In genomic region chr13:34873801-34874681, GRCm38 (mm10) we compare ENCODE assay signal across 8 mouse cellular contexts. TPM values are rescaled to one million over a fixed set of nuclear protein-coding genes. Genes with fewer than 3 reads are reported as not detected.
A peak's percentile ranks its signal among the peaks of the same experiment; 100 is the strongest.
DNase-seq lines count a peak whose midpoint lies in the region; ATAC-seq and TF ChIP-seq lines count a peak whose summit lies in the region.

No protein-coding gene starts in this region.

- in situ Hi-C loops in ES-E14 (cut with MboI; ENCODE audit: low sequenced_read_pairs in 2 of 2, unreplicated experiment in 2 of 2), result no loop called here

- intact Hi-C loops in heart, postnatal 25 days (cut with DNase I), result loop anchor here (10.0 kb wide), 4 partner anchors 121 to 871 kb away; partner anchors contain the start of genes Slc22a23 and Tubb2a

- peak; percentile 76; the same call in 1 of the 2 replicates for TF ChIP-seq POLR2A in lung, adult 2 months (IDR thresholded peaks at IDR 0.05; ENCODE audit: borderline replicate concordance, extremely low read depth, low read depth, low read length)

- peak overlapping the region; percentile 70 to 97 for H3K4me3 ChIP-seq in ES-E14 (ENCODE audit: insufficient read depth in 1 of 2, low read depth in 1 of 2, low read length in 2 of 2, poor library complexity in 1 of 2, severe bottlenecking in 1 of 2)
- peak overlapping the region; percentile 92 for H3K4me3 ChIP-seq in forebrain, embryonic 15.5 days
- H3K4me3 ChIP-seq in lung, adult 2 months (replicated peaks; ENCODE audit: extremely low read depth, low read depth, low read length), result peak overlapping the region; percentile 75

- no peak overlapping the region for H3K27ac ChIP-seq in ES-E14 (ENCODE audit: insufficient read depth, low read depth, low read length, poor library complexity, severe bottlenecking)
- H3K27ac ChIP-seq in forebrain, embryonic 15.5 days (replicated peaks), result peak overlapping the region; percentile 96

- ATAC-seq in forebrain, embryonic 15.5 days (replicated peaks), result peak; percentile 94
- peak; percentile 89 for ATAC-seq in neutrophil, adult 5-6 weeks (ENCODE audit: extremely low read depth, insufficient number of reproducible peaks, low FRiP score, poor library complexity, severe bottlenecking)

- TF ChIP-seq CTCF in lung, adult 2 months (IDR thresholded peaks at IDR 0.05; ENCODE audit: insufficient read depth, low read length), result no peak

- peak overlapping the region; percentile 58 for H3K4me2 ChIP-seq in forebrain, embryonic 15.5 days (replicated peaks)

- 2% methylated on average over 45 of the region's 45 CpGs for WGBS in forebrain, embryonic 15.5 days
- 3% methylated on average over 45 of the region's 45 CpGs for WGBS in lung, adult 2 months

- 0 out of 4 replicates have a peak, but pooled peaks cover 0 to 2% of the 10 kb centered on the region in 2 experiments for H3K4me1 ChIP-seq in ES-E14 (ENCODE audit: control insufficient read depth in 2 of 2, insufficient read depth in 2 of 2, low read length in 2 of 2, poor library complexity in 1 of 2)
- H3K4me1 ChIP-seq in forebrain, embryonic 15.5 days, result peaks cover 27% of the 10 kb centered on the region
- H3K4me1 ChIP-seq in lung, adult 2 months (ENCODE audit: control insufficient read depth, insufficient read depth, low read length), result 0 out of 2 replicates have a peak, but pooled peaks cover 2% of the 10 kb centered on the region

- H3K9me3 ChIP-seq in ES-E14 (ENCODE audit: control insufficient read depth, insufficient read depth, low read depth, low read length), result no peaks in the 10 kb centered on the region
- no peaks in the 10 kb centered on the region for H3K9me3 ChIP-seq in forebrain, embryonic 15.5 days

- H3K9ac ChIP-seq in ES-E14 (ENCODE audit: insufficient read depth, low read depth, low read length, poor library complexity, severe bottlenecking), result peak overlapping the region; percentile 83
- H3K9ac ChIP-seq in forebrain, embryonic 15.5 days (replicated peaks), result peak overlapping the region; percentile 88

- H3K36me3 ChIP-seq in ES-E14 (ENCODE audit: control insufficient read depth, insufficient read depth, low read length, poor library complexity, severe bottlenecking), result peaks cover 1% of the 10 kb centered on the region; the same call in 1 of the 2 replicates
- no peaks in the 10 kb centered on the region for H3K36me3 ChIP-seq in forebrain, embryonic 15.5 days

- DNase-seq in ES-E14 (ENCODE audit: low read depth, low spot score), result peak; percentile 90
- DNase-seq in cerebellum, adult 11-12 months, result peak; percentile 96
- peak; percentile 92 for DNase-seq in heart, postnatal 25 days (ENCODE audit: low spot score)
- peak; percentile 93 to 97 for DNase-seq in layer of hippocampus, adult 18-20 months (ENCODE audit: low spot score in 2 of 2)
- DNase-seq in lung, adult 2 months, result peak; percentile 87
- DNase-seq in thymus, adult 18-20 months, result peak; percentile 84 to 91

- H3K27me3 ChIP-seq in forebrain, embryonic 15.5 days, result no peaks in the 10 kb centered on the region

TF ChIP-seq in ES-E14, 5 proteins besides CTCF, POLR2A, EP300 and RAD21:
- no peak for TF ChIP-seq ZC3H11A (IDR thresholded peaks at IDR 0.05; ENCODE audit: borderline replicate concordance, low read depth, low read length)
- peak; percentile 99 for TF ChIP-seq ZNF384 (IDR thresholded peaks at IDR 0.05; ENCODE audit: low read depth, low read length)
- TF ChIP-seq HCFC1 (IDR thresholded peaks at IDR 0.05; ENCODE audit: borderline replicate concordance, insufficient read depth, low read length), result peak; percentile 81

RNA-seq across cellular contexts. Expression of gene Prpf4b, which starts 1.1 kb away (rescaled TPM):
- total RNA-seq in ES-E14 (2012; rRNA removed), result 74.5 and 85.3 TPM in 2 replicates
- 68.4 and 69.6 TPM in 2 replicates for polyA plus RNA-seq in forebrain, embryonic 15.5 days (2015; fragmentation: Nextera tagmentation; extraction: Ambion mirVana)
- total RNA-seq in heart, postnatal 25 days (2021), result 10 to 100 TPM; 31.1 to 36.0 TPM
- total RNA-seq in layer of hippocampus, adult 18-20 months (2021), result 10 to 100 TPM; 86.1 to 90.0 TPM
- polyA plus RNA-seq in lung, adult 2 months (2012; rRNA removed), result 10.3 and 19.7 TPM in 2 replicates
- 201 and 203 TPM in 2 replicates for total RNA-seq in neutrophil, adult 5-6 weeks (2017)

RNA-seq across cellular contexts. Expression of gene Fam217a, which starts 50.1 kb away (rescaled TPM):
- total RNA-seq in ES-E14 (2012; rRNA removed), result 0.18 TPM in 1 of 2 replicates, not detected in the other
- polyA plus RNA-seq in forebrain, embryonic 15.5 days (2015; fragmentation: Nextera tagmentation; extraction: Ambion mirVana), result 0.71 and 0.97 TPM in 2 replicates
- under 1 TPM; 0.10 to 0.22 TPM for total RNA-seq in heart, postnatal 25 days (2021)
- 1 to 10 TPM in 1 of 2 experiments, under 1 TPM in 1; 0.97 to 1.4 TPM for total RNA-seq in layer of hippocampus, adult 18-20 months (2021)
- polyA plus RNA-seq in lung, adult 2 months (2012; rRNA removed), result 0.11 TPM in 1 of 2 replicates, not detected in the other
- not detected in 2 replicates for total RNA-seq in neutrophil, adult 5-6 weeks (2017)

RNA-seq across cellular contexts. Expression of gene 4933417A18Rik, which starts 50.2 kb away (rescaled TPM):
- total RNA-seq in ES-E14 (2012; rRNA removed), result not detected in 2 replicates
- polyA plus RNA-seq in forebrain, embryonic 15.5 days (2015; fragmentation: Nextera tagmentation; extraction: Ambion mirVana), result not detected in 2 replicates
- total RNA-seq in heart, postnatal 25 days (2021), result not detected
- total RNA-seq in layer of hippocampus, adult 18-20 months (2021), result not detected
- polyA plus RNA-seq in lung, adult 2 months (2012; rRNA removed), result not detected in 2 replicates
- total RNA-seq in neutrophil, adult 5-6 weeks (2017), result not detected in 2 replicates
